Mouse (Mus musculus): Measurements from ENCODE around the gene Furin.

The Furin gene

DNA sequence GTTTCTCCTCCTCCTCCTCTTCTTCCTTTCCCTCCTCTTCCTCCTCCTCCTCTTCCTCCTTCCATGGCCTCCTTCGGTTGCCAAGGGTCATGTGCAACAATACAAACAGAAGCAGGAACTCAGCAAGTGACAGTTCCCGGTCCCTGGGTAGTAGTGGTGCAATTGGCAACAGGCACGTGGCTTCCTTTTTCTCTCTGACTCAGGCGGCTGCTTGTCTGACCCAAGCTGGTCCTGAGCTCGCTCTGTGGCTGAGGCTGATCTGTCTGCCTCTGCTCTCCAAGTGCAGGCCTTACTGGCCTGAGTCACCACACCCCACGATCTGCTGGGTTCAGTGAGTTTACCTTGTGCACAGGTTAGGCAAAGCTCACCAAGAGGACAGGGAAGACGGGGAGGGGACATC lies 21.1 kb upstream of the Furin start:
- peak in 1 of 2 experiments; percentile 59 for DNase-seq

DNA sequence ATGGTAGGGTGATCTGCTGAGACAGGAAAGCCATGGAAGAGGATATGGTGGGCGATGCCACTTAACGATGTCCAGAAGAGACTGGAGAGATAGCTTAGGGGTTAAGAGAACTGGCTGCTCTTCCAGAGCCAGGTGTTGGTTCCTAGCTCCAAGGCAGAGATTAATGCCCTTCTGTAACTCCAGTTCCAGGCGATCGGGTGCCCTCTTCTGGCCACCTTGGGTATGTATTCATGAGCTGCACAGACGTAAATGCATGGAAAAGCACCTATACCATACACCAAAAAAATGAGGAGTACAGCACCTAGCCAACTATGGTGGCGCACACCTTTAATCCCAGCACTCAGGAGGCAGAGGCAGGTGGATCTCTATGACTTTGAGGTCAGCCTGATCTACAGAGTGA lies 19.5 kb upstream of the Furin start:
- no peak for DNase-seq

DNA sequence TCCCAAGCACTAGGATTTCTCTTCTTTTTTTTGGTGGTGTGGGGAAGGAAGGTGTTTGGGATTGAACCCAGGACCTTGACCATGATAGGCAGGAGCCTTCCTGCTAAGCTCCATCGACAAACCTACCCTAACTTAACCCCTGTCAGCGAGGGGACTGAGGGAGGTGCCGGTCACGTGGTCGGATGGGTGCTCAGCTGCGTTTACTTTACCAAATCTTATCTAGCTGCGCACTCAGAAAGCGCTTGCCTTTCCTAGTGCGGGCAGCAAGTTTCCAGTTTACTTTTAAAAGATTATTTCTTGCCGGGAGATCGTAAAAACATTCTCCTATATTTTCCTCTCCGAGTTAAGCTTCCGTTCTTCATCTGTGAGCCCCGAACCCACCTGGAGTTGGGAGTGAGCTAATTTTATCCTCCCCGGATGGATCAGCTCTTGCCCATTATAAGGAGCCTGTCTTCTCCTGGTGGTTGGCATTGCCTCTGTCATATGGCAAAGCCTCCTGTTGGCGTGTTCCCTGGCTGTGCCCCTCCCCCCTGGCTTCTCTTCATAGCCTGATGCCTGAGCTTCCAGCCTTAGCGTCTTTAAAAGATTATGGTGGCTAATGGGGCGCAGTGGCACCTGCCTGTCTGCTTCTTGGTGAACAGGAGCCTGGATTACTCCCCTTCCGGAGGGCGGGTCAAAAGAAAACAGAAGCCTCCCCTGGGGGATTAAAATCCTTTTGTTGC lies 17.7 kb upstream of the Furin start:
- DNase-seq, result peak in 1 of 2 experiments; percentile 37

DNA sequence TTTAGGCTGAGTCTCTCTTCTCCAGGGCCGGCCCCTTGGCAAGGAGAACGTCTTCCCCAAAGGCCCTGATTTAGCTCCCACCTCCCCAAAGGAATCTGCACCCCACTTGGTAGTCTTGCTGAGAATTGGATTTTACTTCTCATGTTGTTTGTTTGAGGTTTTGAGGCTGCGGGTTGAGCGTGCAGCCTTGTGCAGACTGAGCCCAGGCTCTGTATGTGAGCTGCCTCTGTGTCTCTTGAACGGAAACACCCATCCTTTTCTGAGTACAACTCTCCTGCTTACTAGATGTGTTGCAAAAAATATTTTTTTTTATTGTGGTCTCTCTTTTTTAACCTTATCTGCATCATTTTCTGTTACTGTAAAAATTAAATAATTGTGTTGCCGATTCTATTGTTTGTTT lies 16.3 kb upstream of the Furin start:
- no peak for DNase-seq

DNA sequence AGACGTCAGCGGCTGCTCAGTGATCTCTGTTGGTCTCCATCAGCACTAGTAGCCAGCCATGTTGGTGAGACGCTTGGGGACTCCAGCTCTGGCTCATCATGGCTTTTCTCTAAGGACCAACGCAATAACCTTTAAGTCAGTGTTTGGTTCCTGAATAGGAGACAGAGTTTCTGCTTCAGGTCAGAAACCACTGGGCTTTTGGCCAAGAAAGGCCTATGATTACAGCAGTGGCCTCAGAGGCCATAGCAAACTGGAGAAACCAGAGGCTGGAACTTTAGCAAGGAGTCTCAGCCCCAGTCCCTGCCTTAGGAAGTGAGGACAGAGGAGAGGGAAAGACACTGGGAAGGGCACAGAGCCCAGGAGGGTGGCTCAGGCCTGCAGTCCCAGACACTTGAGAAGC lies 15.3 kb upstream of the Furin start:
- peak in 1 of 2 experiments; percentile 67 for DNase-seq

DNA sequence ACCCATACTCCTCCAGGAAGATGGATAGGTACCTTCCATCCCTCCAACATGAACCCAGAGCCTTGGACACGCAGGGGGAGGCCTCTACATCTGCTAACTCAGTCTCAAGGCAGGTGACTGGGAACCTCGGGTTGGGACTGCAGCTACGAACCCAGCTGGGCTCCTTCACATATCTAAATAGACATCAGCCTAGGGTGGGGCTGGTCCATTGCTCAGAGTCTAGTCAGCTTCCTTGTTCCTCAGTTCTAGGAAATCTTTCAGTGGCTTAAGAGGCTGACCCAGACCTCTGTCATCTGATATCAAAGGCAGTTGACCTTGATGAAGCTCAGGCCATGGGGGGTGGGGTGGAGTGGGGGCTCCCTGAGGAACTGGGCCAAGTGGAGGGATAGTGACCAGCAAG lies 14.0 kb upstream of the Furin start:
- DNase-seq, result no peak

DNA sequence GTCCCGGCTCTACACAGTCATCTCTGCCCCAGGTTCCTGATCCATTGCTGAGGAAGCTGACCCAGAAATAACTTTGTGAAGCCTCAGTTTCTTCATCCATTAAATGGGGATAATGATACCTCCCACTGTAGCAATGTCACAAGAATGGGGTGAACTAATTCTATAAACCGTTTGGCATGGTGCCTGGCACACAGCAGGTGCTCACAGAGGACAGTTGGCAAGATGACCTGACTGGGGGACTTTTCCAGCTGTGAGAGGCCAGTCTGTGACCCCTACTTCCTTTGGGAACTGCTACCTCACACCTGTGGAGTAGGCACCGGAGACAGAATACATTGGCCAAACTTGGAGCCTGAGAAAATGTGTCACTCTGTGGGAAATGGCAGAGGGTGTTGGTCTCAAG lies 12.8 kb upstream of the Furin start:
- peak in 1 of 2 experiments; percentile 24 for DNase-seq

DNA sequence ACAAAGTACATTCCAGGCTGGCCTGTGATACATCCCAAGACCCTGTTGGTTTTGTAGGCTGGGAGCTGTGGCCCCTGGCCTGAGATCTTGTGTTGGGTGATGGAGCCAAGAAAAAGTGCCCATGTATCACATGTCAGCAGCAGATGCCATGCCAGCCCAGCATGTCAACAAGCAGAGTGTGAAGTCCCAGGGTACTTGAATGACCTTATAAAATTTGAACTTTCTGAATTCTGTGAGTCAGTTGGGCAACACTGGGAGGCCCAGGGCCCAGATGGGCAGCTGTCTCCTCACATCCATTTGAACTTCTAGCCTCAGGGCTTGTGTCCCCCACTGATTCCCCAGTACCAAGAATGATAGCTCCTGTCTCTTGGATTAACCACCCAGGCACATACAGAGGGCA lies 12.4 kb upstream of the Furin start:
- DNase-seq, result peak in 1 of 2 experiments; percentile 35

DNA sequence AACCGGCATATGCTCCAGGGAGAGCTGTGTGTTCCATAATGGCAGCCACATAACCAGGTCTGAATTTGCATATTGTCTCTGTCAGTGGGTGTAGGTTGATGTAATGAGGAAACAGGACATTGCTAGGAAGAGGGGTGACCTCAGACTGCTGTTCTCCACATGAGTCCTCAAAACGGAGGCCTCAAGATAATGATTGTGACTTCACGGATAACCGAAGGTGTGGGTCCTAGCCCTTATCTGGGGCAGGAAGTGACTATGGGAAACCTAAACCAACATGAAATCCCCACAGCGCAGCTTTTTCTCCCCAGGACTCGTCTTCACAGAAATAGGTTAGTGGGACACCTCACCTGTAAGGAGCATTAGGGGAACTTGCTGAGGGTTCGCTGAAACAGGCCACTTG lies 11.7 kb upstream of the Furin start:
- DNase-seq, result no peak

DNA sequence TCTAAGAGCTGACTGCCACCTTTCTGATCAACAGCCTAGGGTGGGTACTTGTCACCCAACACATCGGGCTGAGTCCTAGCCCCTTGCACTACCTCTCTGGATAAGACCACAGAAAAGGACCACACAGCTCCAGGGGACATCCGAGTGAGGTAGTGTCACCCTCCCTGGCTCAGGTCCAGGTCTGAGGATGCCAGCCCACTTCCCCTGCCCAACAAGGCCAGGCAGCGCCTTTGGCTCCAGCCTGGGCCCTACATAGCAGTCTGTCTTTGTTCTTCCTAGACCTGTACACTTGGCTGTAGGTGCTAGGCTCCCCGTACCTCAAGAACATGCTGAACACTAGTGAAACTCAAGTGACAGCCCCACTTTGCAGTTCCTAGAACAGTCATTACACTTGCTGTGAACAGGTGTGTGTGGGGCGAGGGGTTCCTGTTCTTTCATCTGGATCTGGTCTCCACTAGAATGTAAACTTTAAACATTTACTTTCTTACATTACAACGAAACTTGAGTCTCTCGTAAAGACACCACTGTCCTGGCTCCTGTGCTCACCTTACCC lies 9.1 kb upstream of the Furin start:
- no peak for DNase-seq

DNA sequence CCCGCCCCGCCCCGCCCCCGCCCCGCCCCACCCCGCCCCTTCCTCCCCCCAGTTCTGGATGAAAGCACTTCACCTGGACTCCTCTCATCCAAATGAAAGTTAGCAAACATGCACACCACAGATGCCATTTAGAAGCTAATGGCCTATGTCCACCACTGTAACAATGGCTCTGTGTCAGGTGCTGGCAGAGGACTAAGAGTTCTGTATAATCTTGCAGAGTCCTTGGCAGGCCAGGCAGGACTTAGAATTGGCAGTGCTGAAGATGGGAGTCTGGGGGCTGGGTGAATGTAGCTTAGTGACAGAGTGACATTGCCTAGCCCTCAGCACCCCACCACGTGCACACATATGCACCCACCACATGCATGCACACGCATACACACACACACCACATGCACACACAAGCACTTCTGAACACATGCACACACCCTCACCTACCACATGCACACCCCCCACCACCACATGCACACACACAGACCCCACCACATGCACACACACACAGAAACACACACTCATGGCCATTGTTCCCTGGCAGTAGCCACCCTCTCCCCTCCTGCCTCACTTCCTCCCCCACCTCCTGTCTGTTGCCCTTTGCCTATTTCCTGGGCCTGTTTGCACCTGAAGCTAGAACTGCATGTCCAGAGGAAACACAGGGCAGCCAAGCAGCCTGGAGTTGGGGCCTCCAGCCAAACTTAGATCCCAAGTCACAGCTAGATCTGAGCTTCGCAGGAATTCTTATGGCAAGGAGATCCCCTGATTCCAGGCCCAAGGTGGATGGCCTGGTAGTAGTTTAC lies 8.5 kb upstream of the Furin start:
- DNase-seq, result peak in 1 of 2 experiments; percentile 25

DNA sequence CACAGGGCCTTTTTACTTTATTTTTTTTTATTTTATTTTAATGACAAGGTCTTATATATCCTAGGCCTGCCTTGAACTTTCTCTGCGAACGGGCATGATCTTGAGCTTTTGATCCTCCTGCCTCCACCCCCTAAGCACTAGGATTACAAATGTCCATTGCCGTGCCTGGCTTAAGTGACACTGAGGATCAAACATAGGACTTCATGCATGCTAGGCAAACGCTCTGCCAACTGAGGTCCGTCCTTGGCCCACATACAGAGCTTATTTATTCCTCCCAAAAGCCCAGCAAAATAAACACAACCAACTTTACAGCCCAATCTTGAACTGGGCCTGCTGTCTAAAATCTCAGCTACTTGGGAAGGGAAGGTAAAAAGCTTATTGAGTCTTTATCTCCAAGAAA lies 7.5 kb upstream of the Furin start:
- no peak for DNase-seq

DNA sequence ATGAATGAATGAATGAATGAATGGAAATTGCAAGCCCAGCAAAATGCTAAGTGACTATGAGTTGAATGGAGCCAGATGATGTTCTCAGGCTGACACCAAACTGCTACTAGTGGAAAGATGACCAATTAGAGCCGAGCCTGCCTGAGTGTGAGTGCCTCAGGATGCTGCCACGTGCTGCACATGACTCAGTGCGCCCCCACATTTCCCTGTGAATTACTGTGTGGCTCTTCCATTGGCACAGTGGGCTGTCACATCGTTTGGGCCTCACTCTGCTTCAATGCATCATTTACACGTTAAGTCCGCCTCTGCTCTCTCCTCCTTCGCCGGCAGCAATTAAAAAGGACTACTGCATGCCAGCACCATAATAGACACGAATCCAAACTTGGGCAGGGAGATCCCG lies 7.0 kb upstream of the Furin start:
- no peak for DNase-seq

DNA sequence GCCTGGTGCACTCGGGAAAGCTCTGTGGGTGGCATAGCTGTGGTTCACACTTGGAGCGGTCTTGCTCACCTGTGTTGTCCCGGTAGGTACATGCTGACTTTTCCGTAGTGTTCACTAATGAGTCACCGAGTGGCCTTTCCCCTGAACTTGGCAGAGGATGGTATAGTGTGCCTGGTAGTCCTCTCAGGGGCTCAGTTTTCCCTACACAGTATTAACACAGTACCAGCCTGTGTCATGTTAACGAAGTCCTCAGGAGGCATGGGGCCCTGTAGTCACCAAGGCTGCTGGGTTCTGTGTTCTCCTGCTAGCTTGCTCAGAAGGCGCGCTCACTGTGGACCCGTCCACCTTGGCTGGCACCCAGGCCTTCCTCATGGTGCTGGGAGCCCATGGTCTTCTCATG lies 5.1 kb upstream of the Furin start:
- DNase-seq, result no peak

DNA sequence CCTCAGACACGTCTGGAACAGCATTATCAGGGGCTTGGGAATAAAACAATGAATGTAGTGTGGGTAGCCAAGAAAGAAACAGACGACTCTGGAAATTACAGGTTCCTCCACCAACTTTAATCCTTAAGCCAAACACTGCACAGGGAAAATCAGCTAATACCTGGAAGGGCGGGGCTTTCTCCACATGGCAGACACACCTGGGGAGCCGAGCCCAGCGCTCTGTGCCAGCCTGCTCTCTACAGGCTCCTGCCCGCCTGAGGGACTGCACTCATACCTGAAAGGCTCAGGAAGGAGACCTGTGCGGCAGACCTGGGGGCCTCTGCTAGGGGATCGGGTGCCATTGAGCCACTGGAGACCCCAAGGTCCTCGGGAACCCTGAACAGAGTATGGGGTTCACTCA lies 2.5 kb upstream of the Furin start:
- no peak for DNase-seq

DNA sequence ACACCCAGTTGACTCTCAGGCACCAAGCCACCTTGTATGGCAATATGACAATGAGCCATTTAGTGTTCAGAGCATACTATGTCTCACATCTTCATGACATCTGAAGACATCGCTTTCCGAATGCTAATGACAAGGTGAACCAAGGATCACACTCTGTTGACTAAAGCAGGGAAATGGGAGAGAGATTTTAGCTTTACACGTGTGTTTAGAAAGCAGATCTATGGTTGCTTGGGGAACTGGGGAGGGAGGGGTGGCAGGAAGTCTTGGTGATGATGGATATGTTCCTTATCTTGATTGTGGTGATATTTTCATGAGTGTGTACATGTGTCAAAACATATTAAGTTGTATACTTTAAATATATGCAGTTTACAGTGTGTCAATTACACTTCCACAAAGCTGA lies 950 bp upstream of the Furin start:
- DNase-seq, result no peak

DNA sequence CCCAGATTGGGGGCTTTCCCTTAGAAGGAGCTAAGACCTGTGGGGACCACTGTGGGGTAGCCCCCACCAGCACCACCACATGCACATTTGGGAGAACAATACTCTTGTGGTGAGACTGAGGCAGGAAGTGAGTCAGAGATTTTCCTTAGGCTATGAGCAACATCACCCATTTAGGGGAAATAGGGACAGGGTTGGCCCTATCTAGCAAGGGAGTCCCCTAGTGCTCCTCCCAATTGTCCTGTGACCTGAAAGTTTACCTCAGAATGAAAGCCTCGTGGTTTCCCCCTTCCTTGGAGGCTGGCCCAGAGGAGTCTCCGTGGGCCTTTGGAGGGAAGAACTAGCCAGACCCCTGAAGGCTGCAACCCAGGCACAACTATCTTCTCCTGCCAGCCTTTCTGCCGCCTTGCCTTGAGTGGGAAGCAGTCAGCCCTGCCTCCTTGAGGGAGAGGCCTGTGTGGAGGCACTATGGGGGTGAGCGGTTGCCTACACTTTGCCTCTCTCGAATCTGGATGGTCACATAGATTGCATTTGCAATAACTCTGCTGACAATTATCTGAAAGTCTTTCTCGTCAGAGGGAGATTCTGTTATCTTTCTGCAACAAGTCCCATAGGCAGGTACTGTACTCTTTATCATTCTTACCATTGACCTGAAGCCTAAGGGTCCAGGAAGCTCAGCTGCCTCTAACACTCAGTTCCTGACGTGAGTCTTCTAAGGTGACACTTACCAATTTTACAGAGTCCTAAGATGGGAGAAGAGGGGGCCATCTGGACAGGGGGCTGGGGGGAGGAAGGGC lies 938 bp downstream of the Furin start:
- no peak for DNase-seq

DNA sequence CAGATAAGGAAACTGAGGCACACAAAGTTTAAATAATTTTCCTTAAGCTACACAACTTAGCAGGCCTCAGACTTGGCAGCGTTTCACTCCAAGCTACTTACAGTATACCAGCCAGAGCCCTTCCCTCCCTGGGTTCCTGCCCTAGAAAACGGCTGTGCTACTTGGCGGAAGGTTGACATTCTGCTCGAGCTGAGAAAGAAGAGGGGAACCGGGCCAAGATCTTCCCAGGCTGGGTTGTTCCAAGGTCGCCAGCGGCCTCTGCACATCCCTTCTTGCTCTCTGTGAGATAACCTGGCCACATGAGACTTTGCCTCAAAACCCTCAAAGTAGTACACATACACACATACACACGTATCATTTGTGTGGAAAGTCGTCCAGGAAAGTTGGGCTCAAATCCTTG lies 1.7 kb downstream of the Furin start:
- peak; percentile 80 to 86 for DNase-seq

DNA sequence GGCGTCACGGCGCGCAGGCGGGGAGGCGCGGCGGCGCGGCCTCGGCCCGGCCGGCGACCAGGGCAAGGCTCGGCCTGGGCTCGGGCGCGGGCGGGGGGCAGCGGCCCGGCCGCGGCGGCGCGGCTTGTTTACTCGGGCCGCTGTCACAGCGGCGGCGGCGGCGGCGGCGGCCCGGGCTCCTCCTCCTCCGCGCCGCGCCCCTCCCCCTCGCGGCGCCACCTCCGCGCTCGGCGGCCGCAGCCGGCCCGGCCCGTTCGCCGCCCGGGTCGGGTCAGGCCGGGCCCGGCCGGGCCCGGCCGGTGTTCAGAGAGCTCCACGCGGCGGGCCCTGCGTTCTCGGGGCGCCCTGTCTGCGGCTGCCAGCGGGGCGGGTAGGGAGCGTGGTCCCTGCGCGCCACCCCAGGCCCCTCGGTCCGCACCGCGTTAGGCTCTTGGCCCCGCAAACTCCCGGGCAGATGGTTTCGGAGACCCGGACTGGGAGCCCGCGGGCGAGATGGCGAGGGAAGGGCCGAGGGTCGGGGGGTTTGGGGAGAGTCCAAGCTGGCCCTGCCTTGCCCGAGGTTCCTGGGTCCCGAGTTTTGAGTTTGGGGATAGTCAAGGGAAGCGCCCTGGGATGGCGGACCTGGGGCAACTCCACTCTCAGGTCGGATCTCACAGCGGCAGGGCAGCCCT lies 2.5 kb downstream of the Furin start:
- peak; percentile 78 to 92 for DNase-seq

DNA sequence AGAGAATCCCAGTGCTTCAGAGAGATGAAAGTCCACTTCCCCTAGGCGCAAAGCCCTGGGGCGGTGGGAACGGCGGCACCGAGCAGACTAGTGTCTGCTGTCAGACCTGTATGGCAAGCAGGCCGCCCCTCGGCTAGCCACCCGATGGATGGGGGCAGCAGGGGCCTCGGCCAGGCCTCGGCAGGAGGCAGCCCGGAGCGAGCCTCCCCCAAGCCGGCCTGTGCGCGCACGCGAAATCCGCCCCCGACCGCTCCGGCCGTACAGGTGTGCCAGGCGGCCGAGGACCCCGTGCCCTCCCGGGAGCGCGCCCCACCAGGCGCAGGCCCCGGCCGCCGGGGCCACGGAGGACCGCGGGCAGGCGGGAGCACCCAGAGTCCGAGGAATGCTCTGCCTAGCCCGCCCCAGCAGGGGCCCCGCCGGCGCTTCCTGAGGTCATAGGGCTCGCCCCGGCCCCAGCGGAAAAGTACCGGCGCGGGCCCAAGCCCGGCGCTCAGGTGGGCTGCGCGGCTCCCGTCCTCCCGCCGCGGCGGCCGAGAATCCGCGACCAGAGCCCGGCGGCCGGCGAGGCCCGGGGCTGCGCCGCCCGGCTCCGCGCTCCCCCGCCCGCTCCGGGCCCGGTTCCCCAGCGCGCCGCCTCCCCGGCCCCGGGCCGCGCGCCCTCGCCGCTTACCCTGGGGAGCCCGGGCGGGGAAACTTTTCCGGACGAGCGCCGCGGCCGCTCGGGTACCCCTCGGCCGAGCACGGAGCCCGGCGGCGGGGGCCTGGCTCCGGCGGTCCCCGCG lies 3.2 kb downstream of the Furin start:
- DNase-seq, result peak; percentile 60 to 86

DNA sequence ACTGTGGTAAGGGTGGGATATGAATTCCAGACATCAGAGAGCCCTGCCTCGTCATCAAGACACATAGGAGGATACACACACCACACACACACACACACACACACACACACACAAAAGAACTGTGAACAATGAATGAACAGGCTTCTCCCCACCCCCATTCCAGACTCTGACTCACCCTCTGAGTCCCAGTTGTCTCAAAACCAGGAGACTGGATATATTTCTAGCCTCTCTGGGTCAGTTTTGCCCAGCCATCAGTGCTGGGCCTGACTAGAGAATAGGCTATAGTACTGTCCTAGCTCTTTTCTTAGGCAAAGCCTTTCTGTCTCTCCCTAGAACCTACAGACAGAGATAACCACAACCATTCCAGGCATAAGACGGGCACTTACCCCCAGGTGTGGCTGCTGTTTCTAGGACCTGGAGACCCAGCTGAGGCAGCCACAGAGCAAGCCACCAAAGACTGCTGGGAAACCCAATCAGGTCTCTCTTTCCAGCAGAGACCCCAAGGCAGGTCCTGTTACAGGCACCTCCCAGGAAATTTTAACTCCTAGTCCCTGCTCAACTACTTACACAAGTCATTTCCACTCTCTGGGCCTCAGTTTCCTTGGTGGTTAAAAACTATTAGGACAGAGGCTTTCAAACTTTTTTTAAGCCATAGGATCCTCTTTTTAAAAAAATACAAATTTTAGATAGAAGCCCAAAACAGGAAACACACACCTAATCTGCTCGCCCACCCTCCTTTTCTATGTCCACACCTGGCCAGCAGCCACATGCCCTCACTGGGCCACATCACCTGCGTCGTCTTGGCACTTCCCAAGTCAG lies 4.0 kb downstream of the Furin start:
- peak in 1 of 2 experiments; percentile 76 for DNase-seq
